Mouse (Mus musculus) thymus, postnatal 10 days (tissue): ENCODE measurements around the gene Bst2.

Source experiments
- DNase-seq, 2 experiments: peaks; one replicate each; pipeline ENCODE4 v3.0.0; 2021; ENCODE audit warnings: low spot score in 2 of 2

Gene Bst2

GRCm38 (mm10) chr8:71519037-71519825, 18.0 kb downstream of the Bst2 start:
- DNase-seq = peak in 1 of 2 experiments; percentile 60

- DNase-seq = no peak
Measured at GRCm38 (mm10) chr8:71516786-71517185, 20.5 kb downstream of the Bst2 start.

GRCm38 (mm10) chr8:71515043-71515442, 22.2 kb downstream of the Bst2 start:
- no peak for DNase-seq

- no peak for DNase-seq
Measured at GRCm38 (mm10) chr8:71513018-71513754, 24.1 kb downstream of the Bst2 start.

GRCm38 (mm10) chr8:71511644-71512043, 25.6 kb downstream of the Bst2 start, which contains the start of gene Plvap:
Plvap (minus strand) TSS chr8:71511752.
- DNase-seq = no peak

GRCm38 (mm10) chr8:71509316-71509715, 27.9 kb downstream of the Bst2 start:
- DNase-seq = no peak

- DNase-seq = peak; percentile 59 to 69
Measured at GRCm38 (mm10) chr8:71507589-71508104, 29.6 kb downstream of the Bst2 start.

- DNase-seq = no peak
Measured at GRCm38 (mm10) chr8:71505979-71506378, 31.3 kb downstream of the Bst2 start.

- no peak for DNase-seq
Measured at GRCm38 (mm10) chr8:71505326-71505725, 31.9 kb downstream of the Bst2 start.

GRCm38 (mm10) chr8:71504349-71504748, 32.9 kb downstream of the Bst2 start:
- DNase-seq = no peak

GRCm38 (mm10) chr8:71498816-71499690, 38.2 kb downstream of the Bst2 start:
- DNase-seq = no peak

- DNase-seq = no peak
Measured at GRCm38 (mm10) chr8:71497881-71498501, 39.3 kb downstream of the Bst2 start.

GRCm38 (mm10) chr8:71497077-71497645, 40.1 kb downstream of the Bst2 start:
- no peak for DNase-seq

- DNase-seq = no peak
Measured at GRCm38 (mm10) chr8:71496481-71496880, 40.8 kb downstream of the Bst2 start.

- no peak for DNase-seq
Measured at GRCm38 (mm10) chr8:71495811-71496210, 41.4 kb downstream of the Bst2 start.

GRCm38 (mm10) chr8:71495039-71495438, 42.2 kb downstream of the Bst2 start:
- peak; percentile 59 to 84 for DNase-seq

- DNase-seq = peak; percentile 85 to 89
Measured at GRCm38 (mm10) chr8:71488454-71488853, 48.8 kb downstream of the Bst2 start.

- DNase-seq = peak; percentile 72 to 76
Measured at GRCm38 (mm10) chr8:71487691-71488445, 49.4 kb downstream of the Bst2 start, which contains the start of gene Gtpbp3. Gtpbp3 (plus strand) TSS chr8:71488103.

- no peak for DNase-seq
Measured at GRCm38 (mm10) chr8:71486136-71486529, 51.1 kb downstream of the Bst2 start.
